In the genomic region with DNA sequence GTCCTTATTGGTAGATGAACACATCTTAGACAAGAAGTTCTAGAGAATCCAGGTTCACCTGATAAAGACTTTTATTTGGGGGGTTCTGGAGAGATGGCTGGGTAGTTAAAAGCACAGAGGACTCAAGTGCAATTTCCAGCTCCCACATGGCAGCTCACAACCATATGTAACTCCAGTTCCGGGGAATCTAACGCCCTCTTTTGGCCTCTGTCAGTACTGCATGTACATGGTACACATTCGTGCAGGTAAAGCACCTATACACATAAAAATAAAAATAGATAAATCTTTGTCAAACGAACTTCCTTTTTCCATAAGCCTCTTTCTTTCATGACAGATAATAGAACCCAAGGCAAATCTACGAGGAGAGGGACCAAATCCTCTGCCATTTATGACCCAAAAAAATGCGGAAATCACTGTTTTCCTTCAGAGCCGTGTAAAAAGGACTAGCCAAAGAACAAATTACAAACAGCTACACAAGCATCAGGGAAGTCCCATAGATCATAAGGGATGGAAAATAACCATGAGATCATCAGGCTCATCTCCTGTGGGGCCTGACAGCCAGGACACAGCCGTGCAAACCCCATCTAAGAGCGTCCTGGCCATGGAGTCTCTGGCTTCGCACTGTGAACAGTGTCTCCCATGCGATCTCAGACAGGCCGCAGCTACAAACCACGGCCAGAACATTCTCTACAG, we compare ENCODE assay signal across 16 mouse cellular contexts.
A peak's percentile ranks its signal among the peaks of the same experiment; 100 is the strongest.
DNase-seq lines count a peak whose midpoint lies in the region; ATAC-seq and TF ChIP-seq lines count a peak whose summit lies in the region.
"Had no signal": no experiment of that assay in that cellular context is flagged by ENCODE, and none has a peak within 500 bp of the region (broad histone marks: within the 10 kb centered on the region; RNA-seq: fewer than 3 reads in every experiment).

No protein-coding gene starts in this region.

- no peak for TF ChIP-seq CTCF in kidney, adult 2 months (conservative IDR thresholded peaks at IDR 0.05; ENCODE audit: insufficient read depth, insufficient read length, low read depth, low read length)

- H3K9me3 ChIP-seq in embryonic facial prominence, embryonic 15.5 days (replicated peaks): no peaks in the 10 kb centered on the region
- H3K9me3 ChIP-seq in embryonic facial prominence, embryonic 10.5 days: no peaks in the 10 kb centered on the region
- H3K9me3 ChIP-seq: forebrain, embryonic 10.5 days; hindbrain, embryonic 15.5 days; limb, embryonic 13.5 days; midbrain, embryonic 12.5 days had no signal

- ATAC-seq in embryonic facial prominence, embryonic 15.5 days (ENCODE audit: insufficient number of reproducible peaks, low FRiP score, low TSS enrichment, low read depth): no peak

- H3K9ac ChIP-seq in embryonic facial prominence, embryonic 15.5 days: no peak overlapping the region
- H3K9ac ChIP-seq: hindbrain, embryonic 15.5 days; limb, embryonic 13.5 days; midbrain, embryonic 12.5 days had no signal

- H3K27me3 ChIP-seq in embryonic facial prominence, embryonic 15.5 days: no peaks in the 10 kb centered on the region
- no peaks in the 10 kb centered on the region for H3K27me3 ChIP-seq in embryonic facial prominence, embryonic 10.5 days (replicated peaks; ENCODE audit: low read depth, poor library complexity, severe bottlenecking)
- no peaks in the 10 kb centered on the region for H3K27me3 ChIP-seq in kidney, adult 2 months (replicated peaks; ENCODE audit: control insufficient read depth, insufficient read depth, low read length)
- H3K27me3 ChIP-seq: hindbrain, embryonic 15.5 days; limb, embryonic 13.5 days had no signal

- H3K4me1 ChIP-seq in embryonic facial prominence, embryonic 15.5 days: peaks cover 32% of the 10 kb centered on the region
- H3K4me1 ChIP-seq in embryonic facial prominence, embryonic 10.5 days: peaks cover 32% of the 10 kb centered on the region
- H3K4me1 ChIP-seq in kidney, adult 2 months (ENCODE audit: control insufficient read depth, insufficient read depth, low read length): peaks cover 12% of the 10 kb centered on the region

- no peak for TF ChIP-seq POLR2A in kidney, adult 2 months (IDR thresholded peaks at IDR 0.05; ENCODE audit: low read depth, low read length)

- H3K4me2 ChIP-seq in embryonic facial prominence, embryonic 15.5 days (replicated peaks): no peak overlapping the region
- H3K4me2 ChIP-seq: hindbrain, embryonic 15.5 days; limb, embryonic 13.5 days; midbrain, embryonic 12.5 days had no signal

- H3K4me3 ChIP-seq in embryonic facial prominence, embryonic 15.5 days (replicated peaks): no peak overlapping the region
- H3K4me3 ChIP-seq in embryonic facial prominence, embryonic 10.5 days: no peak overlapping the region
- H3K4me3 ChIP-seq in kidney, adult 2 months (ENCODE audit: insufficient read depth, low read depth, low read length): no peak overlapping the region
- H3K4me3 ChIP-seq: forebrain, embryonic 10.5 days; hindbrain, embryonic 15.5 days; limb, embryonic 13.5 days; midbrain, embryonic 12.5 days had no signal

- 80% methylated on average over 13 of the region's 13 CpGs for WGBS in embryonic facial prominence, embryonic 15.5 days
- WGBS in embryonic facial prominence, embryonic 10.5 days: 90% methylated on average over 13 of the region's 13 CpGs
- 82% methylated on average over 13 of the region's 13 CpGs for WGBS in kidney, adult 2 months

- no peak for DNase-seq in embryonic facial prominence, embryonic 10.5 days (ENCODE audit: low spot score)
- peak; percentile 39 for DNase-seq in kidney, adult 2 months
- no peak for DNase-seq in kidney, postnatal 36 days
- peak; percentile 18 for DNase-seq in ES-CJ7 (ENCODE audit: low read depth, low spot score)
- peak; percentile 20 for DNase-seq in induced T-regulatory cell, adult 2 months (ENCODE audit: low read depth)
- DNase-seq in embryo, embryonic 11 days: no peak
- no peak for DNase-seq in spleen, postnatal 10 days (ENCODE audit: low spot score in 2 of 2)
- DNase-seq: cerebellum, adult 9-10 months; lung, postnatal 10 days; right cerebral cortex, postnatal 4 days had no signal

- H3K27ac ChIP-seq in embryonic facial prominence, embryonic 15.5 days (replicated peaks): peak overlapping the region; percentile 51; the same call in 1 of the 2 replicates
- H3K27ac ChIP-seq in embryonic facial prominence, embryonic 10.5 days (replicated peaks): no peak overlapping the region
- peak overlapping the region; percentile 47; the same call in 1 of the 2 replicates for H3K27ac ChIP-seq in kidney, adult 2 months (ENCODE audit: insufficient read depth, low read depth, low read length)
- H3K27ac ChIP-seq: forebrain, embryonic 10.5 days; hindbrain, embryonic 15.5 days; kidney, postnatal 0 days; midbrain, embryonic 12.5 days had no signal

- no peaks in the 10 kb centered on the region for H3K36me3 ChIP-seq in embryonic facial prominence, embryonic 15.5 days
- no peaks in the 10 kb centered on the region for H3K36me3 ChIP-seq in embryonic facial prominence, embryonic 10.5 days (replicated peaks)
- H3K36me3 ChIP-seq in kidney, adult 2 months (ENCODE audit: control insufficient read depth, insufficient read depth, low read length): no peaks in the 10 kb centered on the region
- H3K36me3 ChIP-seq: forebrain, embryonic 10.5 days; hindbrain, embryonic 15.5 days; limb, embryonic 13.5 days; midbrain, embryonic 12.5 days had no signal

Comparison
In these comparisons a context has a peak if more than half of its experiments do, and no peak if none do; other contexts are left out.
1. DNase-seq: peak in kidney, adult 2 months (single experiment), ES-CJ7 (single experiment) and induced T-regulatory cell, adult 2 months (single experiment); none in embryonic facial prominence, embryonic 10.5 days (single experiment), kidney, postnatal 36 days (0 of 2), embryo, embryonic 11 days (single experiment) and spleen, postnatal 10 days (0 of 2).